Mouse (Mus musculus): ENCODE measurements at regions not wholly inside any gene's neighbourhood (a gene's known extent, or its start where the extent isn't known, plus 50 kb on each side); places are given as distances from the start of the nearest gene placed in this dataset.

DNA sequence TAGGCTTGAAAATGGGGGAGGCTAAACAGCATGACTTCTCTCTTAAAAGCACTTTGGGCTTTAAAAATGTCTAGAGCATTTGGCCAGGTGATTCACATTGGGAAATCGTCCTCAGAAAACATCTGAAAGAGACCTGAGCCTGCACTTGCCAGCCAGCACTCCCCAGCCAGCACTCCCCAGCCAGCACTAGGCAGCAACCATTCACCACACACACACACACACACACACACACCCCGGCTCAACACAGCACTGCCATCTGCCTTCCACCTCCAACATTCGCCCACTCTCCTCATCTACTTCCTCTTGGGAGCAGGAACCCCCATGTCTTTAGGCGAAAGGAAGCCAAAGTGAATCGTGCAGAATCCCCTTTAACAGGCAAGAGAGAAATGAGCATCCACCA is 85.4 kb downstream of the Atp23 start:
- in situ Hi-C loops (cut with MboI, MseI), result no loop called here

DNA sequence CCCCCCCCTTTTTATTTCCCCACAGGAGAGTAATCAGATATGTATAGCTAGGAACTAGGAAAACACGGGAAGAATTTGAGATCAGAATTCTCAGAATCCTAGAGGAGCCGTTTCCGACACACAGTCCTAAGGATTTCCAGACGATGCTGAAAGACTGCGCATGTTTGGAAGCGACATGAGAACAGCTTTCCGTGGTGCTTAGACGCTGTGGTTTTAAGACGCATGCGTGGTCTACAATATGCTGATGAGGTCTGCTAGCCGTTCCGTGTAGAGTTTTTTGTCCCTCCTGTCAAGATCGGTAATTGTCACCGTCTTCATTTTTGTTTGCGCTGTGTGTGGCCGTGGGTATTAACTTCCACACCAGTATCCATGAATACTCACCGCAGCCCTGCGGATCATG is 86.2 kb downstream of the Atp23 start:
- in situ Hi-C loops (cut with MboI, MseI), result no loop called here

DNA sequence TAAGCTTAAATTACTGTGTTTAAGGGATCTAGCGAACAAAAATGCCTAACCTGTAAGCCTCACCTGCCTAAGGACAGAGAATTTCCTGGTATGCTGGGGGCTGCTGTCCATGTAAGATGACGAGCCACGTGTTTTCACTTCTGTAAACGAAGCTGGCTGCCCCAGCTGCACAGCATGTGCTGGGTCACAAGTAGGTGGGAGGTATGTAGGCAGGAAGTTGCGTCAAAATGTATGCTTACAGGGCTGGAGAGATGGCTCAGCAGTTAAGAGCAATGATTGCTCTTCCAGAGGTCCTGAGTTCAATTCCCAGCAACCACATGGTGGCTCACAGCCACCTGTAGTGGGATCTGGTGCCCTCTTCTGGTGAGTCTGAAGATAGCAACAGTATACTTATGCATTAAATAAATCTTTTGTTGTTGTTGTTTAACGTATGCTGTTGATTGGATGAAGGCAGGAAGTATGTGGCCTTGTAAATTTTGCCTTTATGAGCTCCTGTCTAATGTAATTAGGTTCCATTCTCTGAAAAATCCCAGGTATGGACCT is 88.0 kb downstream of the Atp23 start:
- in situ Hi-C loops (cut with MboI, MseI), result no loop called here

DNA sequence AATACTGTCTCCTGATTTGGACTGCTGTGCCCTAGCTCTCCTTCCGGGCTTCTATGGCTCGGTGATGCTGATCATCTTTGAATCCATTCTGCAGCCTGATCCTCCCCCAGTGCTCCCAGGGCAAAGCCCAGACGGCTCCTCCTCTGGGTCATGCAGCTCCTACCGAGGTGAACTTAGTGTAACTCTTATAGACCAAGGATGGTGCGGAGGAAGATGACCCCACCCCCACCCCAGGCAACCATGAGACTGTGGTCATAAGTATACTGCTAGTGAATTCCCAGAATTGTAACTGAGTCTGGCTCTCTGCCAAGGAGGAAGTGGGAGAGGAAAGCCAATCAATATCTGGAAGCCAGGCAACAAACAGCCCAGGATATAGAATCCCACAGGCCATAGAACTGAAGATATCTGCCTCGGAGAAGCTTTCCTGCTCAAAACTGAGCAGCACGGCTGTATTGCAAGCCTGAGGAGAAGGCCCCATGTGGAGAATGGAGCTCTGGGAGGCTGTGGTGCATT is 88.9 kb downstream of the Atp23 start:
- in situ Hi-C loops (cut with MboI, MseI), result no loop called here

DNA sequence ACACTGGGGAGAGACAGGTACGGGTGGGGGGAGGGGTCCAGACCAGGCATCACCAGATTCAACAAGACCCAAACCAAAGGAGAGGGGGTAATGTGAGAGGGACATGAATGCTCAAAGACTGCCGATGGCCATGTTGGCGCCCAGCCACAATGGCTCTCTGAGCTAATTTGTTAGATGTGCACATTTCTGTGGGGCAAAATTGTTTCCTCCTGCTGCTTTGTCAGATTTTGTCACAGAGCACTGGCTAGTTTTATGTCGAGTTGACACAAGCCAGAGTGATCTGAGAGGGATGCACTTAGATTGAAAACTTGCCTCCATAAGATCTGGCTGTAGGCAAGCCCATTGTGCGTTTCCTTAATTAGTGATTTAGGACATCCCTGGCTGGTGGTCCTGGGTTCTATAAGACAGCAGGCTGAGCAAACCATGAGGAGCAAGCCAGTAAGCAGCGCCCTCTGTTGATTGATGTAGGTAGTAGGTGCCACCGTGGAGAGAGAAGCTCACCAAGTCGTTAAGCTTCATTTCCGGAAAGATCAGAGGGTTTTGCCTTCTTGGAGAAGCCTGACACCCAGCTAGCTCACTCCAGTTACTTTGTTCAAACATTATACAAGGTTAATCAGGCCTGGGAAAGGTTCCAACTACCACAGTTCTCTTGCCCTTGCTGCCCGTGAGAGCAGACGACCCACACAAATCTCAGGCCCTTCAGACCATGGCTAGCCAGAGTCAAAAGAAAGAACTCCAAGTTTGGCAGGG is 90.6 kb downstream of the Atp23 start:
- in situ Hi-C loops (cut with MboI, MseI), result no loop called here

DNA sequence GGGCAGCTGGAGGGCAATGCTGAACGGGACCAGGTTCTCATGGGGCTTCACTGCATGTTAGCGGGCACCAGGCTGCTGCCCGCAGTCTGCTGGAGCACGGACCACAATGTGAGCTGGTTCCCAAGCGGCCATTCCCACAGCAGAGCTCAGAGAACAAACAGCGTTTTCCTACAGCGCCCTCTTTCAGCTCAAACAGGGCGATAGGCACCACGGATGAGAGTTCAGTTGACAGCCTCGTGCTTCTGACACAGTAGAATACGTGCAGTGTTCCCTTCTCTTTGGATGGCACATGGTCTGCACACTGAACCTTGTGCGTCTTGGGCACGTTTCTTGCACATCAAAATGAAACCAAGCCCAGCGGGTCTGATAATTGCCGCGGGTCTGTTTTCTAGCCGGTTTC is 91.6 kb downstream of the Atp23 start:
- in situ Hi-C loops (cut with MboI, MseI), result no loop called here

DNA sequence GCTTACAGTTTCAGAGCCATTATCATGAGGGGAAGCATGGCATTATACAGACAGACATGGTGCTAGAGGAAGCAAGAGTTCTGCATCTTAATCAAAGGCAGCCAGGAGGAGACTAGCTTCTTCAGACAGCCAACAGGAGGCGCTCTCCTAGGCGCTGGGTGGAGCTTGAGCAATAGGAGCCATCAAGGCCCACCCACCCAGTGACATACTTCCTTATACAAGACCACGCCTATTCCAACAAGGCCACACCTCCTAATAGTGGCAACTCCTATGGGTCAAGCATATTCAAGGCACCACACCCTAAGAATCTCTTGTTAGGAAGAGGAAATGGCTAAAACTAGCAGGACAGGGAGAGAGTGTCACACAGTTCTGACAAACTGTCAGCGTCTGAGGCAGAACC is 94.3 kb downstream of the Atp23 start:
- in situ Hi-C loops (cut with MboI, MseI), result no loop called here

DNA sequence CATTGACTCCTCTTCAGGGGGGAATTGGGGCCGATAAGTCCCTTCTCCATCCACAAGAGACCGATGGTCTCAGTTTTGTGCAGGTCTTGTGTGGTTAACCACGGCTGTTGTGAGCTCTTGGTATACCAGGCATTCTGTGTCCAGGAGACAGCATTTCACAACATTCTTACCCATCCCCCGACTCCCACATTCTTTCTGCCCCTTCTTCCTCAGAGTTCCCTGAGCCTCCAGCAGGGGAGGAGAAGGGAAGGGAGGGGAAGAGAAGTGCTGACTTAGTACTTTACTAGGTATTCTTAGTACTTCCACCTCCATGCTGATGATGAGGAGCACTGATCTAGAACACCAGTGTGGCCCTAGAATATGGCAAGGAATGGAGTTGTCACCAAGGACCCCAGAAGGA is 98.4 kb downstream of the Atp23 start:
- in situ Hi-C loops (cut with MboI, MseI), result no loop called here

DNA sequence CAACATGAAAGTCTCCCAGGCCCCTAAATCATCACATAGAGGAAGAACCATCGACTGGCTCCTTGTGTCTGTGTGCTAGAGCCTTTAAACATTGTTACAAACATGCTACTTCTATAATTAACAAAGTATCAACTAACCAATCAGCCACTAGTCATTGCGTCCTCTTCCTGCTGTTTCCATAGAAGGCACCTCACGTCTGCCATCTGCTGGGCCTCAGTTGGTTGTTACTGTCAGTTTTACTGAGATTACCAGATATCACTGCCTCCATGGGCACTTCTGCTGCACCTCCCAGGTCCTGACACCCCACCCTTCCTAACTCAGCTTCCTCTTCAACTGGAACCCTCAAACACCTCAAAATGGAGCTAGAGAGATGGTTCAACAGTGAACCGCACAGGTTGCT is 101.8 kb downstream of the Atp23 start:
- in situ Hi-C loops (cut with MboI, MseI), result no loop called here

DNA sequence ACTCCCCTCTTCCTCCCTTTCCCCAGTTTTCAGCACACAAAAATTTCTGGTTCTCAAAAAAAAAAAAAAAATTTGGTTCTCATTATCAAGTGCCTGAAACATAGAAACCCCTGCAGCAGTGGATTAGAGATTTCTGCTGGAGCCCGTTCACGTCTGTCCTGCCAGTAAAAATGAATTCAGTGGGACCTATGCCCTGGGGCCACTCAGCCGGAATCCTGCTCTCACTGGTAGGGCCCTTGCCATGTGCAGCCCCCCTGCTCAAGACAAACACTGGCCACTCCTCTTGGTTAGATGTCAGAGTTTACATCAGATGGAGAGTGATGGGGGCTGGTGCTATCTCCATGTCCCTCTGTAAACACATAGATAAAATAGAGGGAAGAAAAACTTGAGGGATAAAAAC is 108.0 kb downstream of the Atp23 start:
- in situ Hi-C loops (cut with MboI, MseI), result no loop called here

DNA sequence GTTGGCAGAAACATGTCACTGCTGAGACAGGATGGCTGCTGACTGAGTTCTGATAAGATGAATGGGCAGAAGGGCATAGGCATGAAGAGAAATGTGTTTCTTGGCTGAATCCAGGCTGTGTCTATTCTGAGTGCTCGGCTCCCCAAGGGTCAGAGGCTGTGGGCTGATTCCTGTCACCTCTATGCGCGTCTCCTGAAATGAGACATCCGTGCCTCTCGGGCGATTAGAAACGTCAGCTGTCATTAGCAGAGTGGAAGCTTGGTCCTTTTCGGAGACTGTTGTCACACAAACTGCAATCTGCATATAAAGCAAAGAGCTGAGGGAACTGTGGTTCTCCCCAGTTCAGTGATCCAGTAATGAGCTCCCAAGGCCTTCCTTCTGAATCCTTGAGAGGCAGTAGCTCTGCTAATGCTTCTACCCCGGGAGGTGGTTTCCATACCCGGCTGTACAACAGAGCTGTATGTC is 108.8 kb downstream of the Atp23 start:
- in situ Hi-C loops (cut with MboI, MseI), result no loop called here

DNA sequence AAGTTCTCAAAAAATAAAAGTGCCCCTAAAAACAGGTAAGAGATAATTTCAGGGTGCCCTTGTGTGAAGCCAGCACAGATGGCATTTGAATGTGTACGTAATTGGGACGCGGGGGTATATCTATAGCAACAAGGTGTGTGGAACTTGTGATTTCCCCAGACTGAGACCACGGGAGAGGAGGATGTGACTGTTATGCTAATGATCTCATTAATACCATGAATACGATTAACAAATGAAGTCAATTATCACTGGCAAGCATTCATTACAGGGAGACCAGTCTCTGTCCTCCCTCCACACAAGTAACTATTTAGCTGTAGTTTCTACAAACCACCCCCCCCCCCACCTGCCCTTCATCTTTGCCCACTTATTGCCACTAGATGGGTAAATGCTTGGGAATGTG is 112.9 kb downstream of the Atp23 start:
- in situ Hi-C loops (cut with MboI, MseI), result no loop called here

DNA sequence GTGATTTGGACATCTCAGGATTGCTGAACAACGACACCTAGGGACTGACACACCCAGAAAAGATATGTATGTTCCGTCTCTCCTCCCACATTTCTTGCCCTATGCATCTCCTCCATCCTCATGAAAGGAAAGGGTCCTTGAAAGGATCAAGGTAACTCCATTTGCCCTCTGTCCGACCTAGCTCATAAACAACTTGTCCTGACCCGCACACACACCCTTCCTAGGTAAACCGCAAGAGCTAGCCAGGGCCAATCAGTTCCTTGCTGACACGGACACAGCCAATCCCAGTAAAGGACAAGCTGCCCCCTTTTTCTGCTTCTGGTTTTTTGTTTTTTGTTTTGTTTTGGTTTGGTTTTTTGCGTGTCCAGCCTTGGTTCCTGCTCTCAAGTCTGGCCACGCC is 118.0 kb downstream of the Atp23 start:
- in situ Hi-C loops (cut with MboI, MseI), result no loop called here

DNA sequence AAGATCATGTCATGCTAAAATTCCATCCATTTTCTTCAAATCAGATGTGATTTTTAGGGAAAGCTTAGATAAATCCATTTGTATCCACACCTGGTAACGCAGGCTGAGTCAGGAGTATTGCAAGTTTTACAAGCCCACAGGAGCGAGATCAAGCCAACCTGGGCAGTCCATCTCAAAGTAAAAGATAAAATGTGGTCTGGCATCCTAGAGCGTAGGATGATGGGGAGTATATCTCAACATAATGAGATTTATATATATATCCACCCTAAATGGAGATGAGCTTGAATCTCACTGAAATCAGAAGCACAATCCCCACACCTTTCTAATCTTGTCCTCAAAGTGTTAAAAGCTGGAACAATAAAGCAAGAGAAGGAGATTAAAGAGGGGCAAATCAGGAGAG is 124.6 kb downstream of the Atp23 start:
- in situ Hi-C loops (cut with MboI, MseI), result no loop called here

DNA sequence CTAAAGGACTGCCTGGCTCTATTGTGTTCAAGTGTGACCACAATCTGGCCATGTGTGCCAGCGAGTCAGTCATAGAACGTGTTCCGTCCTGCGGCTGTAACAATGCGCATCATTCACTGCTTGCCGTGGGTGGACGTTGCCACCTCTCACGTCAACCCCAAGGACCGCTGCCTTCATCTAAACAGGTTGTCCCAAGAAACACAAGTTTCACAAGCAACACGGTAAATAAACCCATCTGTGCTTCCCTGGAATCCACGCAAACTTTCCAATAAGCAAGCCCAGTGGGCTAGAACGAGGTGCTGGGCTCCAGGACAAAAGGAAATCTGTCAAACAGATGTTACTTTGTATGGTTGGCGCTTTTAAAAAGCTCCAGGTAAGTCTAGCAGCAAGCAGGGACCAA is 125.2 kb downstream of the Atp23 start:
- in situ Hi-C loops (cut with MboI, MseI), result no loop called here

DNA sequence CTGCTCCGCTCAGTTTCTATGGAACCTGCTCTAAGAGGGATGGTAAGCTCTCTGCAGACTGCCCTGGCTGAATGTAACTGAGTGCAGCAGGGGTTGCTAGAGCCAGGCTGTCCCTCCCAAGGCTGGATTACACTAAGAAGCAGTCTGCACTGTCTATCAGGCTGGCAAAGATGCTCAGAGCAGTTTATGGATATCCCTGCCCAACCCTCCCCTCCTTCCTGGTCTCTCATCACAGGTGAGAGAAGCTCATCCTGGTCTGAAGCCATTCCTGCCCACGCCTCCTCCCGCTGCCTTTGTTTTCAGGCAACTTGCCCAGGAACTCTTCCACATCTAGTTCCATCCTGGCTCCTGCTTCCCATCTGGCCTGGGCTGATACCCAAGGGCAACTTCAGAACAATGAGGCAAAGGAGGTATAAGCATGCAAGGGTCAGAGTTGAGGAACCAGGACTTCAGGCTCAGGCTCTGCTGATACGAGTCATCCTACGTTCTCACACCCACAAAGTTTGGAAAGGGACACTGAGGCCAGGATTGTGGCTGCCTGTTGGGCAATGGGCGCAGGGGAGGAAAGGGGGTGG is 130.6 kb downstream of the Atp23 start:
- in situ Hi-C loops (cut with MboI, MseI), result no loop called here

DNA sequence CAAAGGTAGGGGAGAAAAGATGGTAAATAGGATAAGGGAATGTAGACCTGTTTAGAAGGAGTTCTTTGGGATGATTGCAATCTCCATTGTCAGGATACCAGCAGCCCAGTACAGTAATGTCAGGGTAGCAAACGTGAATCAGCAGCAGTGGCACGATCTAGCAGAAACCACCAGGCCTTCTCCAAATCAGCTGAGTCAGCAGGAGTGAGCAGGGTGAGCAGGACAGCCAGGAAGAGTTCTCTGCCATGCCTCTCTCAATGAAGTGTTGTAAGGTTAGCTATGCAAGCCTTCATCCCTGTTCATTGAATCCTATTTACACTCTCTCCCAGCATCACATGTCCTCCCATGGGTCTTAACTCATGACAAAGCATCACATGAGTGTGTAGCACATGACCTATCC is 135.5 kb downstream of the Atp23 start:
- in situ Hi-C loops (cut with MboI, MseI), result no loop called here

DNA sequence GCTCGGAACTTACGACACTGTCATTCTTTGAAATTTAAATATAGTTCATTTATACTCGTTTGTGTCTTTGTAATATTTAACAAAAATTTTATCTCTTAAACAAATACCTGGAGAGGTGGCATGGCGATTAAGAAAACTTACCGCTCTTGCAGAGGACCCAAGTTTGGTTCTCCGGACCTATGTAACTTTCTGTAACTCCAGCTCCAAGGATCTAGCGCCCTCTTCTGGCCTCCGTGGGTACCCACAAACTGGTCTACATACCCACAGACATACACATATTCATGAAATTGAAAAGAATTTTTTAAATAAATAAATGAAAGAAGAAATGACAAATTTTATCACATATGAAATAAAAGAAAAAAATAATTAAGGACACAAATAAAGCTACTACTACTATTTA is 136.4 kb downstream of the Atp23 start:
- in situ Hi-C loops (cut with MboI, MseI), result no loop called here

DNA sequence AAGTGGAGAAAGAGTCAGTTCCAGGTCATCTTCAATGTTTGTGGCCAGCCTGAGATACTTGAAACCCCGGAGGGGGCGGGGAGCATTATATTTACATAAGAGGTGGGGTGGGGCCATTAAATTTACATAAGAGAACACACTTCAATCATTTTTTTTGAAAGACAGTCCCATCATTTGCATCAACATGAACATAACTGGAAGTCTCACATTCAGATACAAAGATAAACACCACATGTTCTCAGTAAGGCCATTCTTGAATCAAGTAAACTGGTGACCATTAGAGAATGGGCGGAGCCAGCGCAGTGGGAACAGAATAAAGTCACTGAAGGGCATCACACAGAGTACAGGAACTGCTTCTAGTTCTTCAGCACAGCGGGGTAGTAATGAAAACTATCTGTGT is 137.2 kb downstream of the Atp23 start:
- in situ Hi-C loops (cut with MboI, MseI), result no loop called here

DNA sequence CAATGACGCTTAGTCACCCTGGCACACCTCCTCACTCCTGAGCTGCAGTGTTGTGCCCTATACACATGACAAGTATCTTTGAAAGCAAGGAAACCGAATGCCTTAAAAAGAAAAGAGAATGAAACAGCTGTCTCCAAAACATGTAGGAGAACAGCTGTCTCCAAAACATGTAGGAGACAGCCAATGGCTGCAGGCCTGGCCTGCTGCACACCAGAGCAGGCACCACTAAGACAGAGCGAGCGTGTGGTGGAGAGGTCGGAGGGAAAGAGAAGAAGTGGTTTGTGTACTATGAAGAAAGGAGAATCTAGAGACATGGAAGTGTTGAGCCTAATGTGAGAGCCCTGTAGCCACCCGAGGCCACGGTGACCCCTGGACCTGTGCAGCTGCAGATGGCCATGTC is 142.5 kb downstream of the Atp23 start:
- in situ Hi-C loops (cut with MboI, MseI), result no loop called here

DNA sequence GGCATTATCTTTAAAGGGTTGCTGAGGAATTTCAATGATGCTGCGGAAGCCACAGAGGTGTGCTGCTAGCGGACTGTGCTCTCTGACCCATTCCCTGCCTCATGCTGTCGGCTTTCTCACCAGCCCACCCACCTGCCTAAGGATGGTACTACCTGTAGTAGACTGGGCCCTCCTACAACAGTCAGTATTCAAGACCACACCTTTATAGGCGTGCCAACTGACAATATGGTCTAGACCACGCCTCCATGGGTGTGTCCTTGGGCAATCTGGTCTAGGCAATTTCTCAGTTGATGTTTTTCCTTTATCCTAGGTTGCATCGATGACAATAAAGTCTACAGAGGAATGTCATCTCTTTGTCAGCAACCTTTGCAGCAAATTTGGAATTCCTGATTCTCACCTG is 148.0 kb downstream of the Atp23 start:
- in situ Hi-C loops (cut with MboI, MseI), result no loop called here

DNA sequence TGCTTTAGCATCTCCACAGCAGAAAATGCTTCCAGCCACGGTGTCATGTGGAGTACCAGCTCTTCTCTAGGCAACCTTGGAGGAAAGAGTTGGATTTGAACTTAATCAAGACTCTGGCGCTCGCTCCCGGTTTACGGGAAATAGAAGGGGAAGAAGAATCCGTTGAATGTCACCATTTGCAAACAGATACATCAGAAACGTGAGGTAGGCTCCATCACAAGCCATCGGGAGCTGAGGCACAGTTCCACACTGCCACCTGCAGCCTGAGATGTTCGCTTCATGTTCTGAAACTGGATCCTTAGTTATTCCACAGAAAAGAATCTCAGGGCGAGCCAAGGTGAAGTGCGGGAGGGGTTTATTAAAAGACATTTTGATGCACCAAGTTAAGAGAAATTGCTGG is 148.5 kb downstream of the Atp23 start:
- in situ Hi-C loops (cut with MboI, MseI), result no loop called here
